ENCODE assay signal across 11 mouse cellular contexts in the genomic region with DNA sequence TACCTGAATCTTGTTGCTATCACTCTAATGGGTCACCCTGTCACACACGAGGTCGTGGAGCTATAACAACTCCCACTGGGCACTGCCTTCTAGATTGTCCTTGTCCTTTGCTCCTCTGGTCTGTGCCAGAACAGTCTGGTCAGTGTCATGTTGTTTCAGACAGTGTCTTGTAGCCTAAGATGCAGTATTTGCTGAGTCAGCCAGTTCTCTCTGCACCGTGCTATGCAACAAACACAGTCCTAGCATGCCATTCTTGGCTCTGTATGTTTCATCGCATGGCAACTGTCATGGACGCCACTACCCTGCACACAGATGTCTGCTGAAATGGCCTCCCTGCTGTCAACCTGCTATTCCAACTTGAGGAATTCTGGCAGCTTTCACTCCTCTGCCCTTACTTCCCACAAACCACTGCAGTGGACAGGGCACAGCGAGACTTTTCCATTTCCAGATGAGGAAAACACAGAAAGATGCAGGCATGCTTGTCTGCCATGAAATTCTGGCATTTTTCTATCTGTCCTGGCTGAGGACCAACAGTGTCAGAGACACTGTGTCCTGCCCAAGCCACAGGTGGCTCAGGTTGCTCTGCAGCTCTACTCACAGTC.
DNase-seq lines count a peak whose midpoint lies in the region; ATAC-seq lines count a peak whose summit lies in the region.
"Had no signal": no experiment of that assay in that cellular context is flagged by ENCODE, and none has a peak within 500 bp of the region (broad histone marks: within the 10 kb centered on the region; RNA-seq: fewer than 3 reads in every experiment).

No protein-coding gene starts in this region.

- 81% methylated on average over 6 of the region's 6 CpGs for WGBS in forebrain, embryonic 13.5 days
- 89% methylated on average over 6 of the region's 6 CpGs for WGBS in forebrain, embryonic 10.5 days
- WGBS in kidney, embryonic 16.5 days: 76% methylated on average over 6 of the region's 6 CpGs
- 79% methylated on average over 6 of the region's 6 CpGs for WGBS in midbrain, embryonic 15.5 days
- WGBS in midbrain, embryonic 16.5 days: 74% methylated on average over 6 of the region's 6 CpGs

- no peak overlapping the region for H3K9ac ChIP-seq in forebrain, embryonic 13.5 days
- no peak overlapping the region for H3K9ac ChIP-seq in kidney, embryonic 16.5 days (replicated peaks; ENCODE audit: low read length)
- no peak overlapping the region for H3K9ac ChIP-seq in midbrain, embryonic 15.5 days
- no peak overlapping the region for H3K9ac ChIP-seq in midbrain, embryonic 16.5 days (ENCODE audit: low read depth, low read length)

- no peaks in the 10 kb centered on the region for H3K27me3 ChIP-seq in forebrain, embryonic 13.5 days
- no peaks in the 10 kb centered on the region for H3K27me3 ChIP-seq in forebrain, embryonic 10.5 days (ENCODE audit: poor library complexity, severe bottlenecking)
- H3K27me3 ChIP-seq in kidney, embryonic 16.5 days (ENCODE audit: insufficient read depth, low read length): no peaks in the 10 kb centered on the region
- no peaks in the 10 kb centered on the region for H3K27me3 ChIP-seq in midbrain, embryonic 15.5 days (replicated peaks)
- H3K27me3 ChIP-seq in midbrain, embryonic 16.5 days (ENCODE audit: control insufficient read depth, insufficient read depth, low read depth, low read length): no peaks in the 10 kb centered on the region

- no peaks in the 10 kb centered on the region for H3K9me3 ChIP-seq in forebrain, embryonic 13.5 days (replicated peaks)
- no peaks in the 10 kb centered on the region for H3K9me3 ChIP-seq in forebrain, embryonic 10.5 days
- H3K9me3 ChIP-seq in kidney, embryonic 16.5 days (ENCODE audit: low read length): no peaks in the 10 kb centered on the region
- no peaks in the 10 kb centered on the region for H3K9me3 ChIP-seq in midbrain, embryonic 15.5 days
- no peaks in the 10 kb centered on the region for H3K9me3 ChIP-seq in midbrain, embryonic 16.5 days (replicated peaks; ENCODE audit: control insufficient read depth, low read length, poor library complexity, severe bottlenecking)
- H3K9me3 ChIP-seq: G1E had no signal

- no peak overlapping the region for H3K4me3 ChIP-seq in forebrain, embryonic 13.5 days
- H3K4me3 ChIP-seq in forebrain, embryonic 10.5 days: no peak overlapping the region
- H3K4me3 ChIP-seq in kidney, embryonic 16.5 days (ENCODE audit: low read length): no peak overlapping the region
- H3K4me3 ChIP-seq in midbrain, embryonic 15.5 days: no peak overlapping the region
- no peak overlapping the region for H3K4me3 ChIP-seq in midbrain, embryonic 16.5 days (ENCODE audit: low read depth, low read length)

- no peak overlapping the region for H3K4me2 ChIP-seq in forebrain, embryonic 13.5 days
- H3K4me2 ChIP-seq in kidney, embryonic 16.5 days (replicated peaks; ENCODE audit: low read depth, low read length): no peak overlapping the region
- no peak overlapping the region for H3K4me2 ChIP-seq in midbrain, embryonic 15.5 days
- H3K4me2 ChIP-seq in midbrain, embryonic 16.5 days (ENCODE audit: low read length): no peak overlapping the region

- no peaks in the 10 kb centered on the region for H3K36me3 ChIP-seq in forebrain, embryonic 13.5 days (ENCODE audit: poor library complexity, severe bottlenecking)
- no peaks in the 10 kb centered on the region for H3K36me3 ChIP-seq in forebrain, embryonic 10.5 days (replicated peaks)
- H3K36me3 ChIP-seq in kidney, embryonic 16.5 days (ENCODE audit: insufficient read depth, low read length): no peaks in the 10 kb centered on the region
- H3K36me3 ChIP-seq in midbrain, embryonic 15.5 days (replicated peaks): no peaks in the 10 kb centered on the region
- no peaks in the 10 kb centered on the region for H3K36me3 ChIP-seq in midbrain, embryonic 16.5 days (ENCODE audit: control insufficient read depth, insufficient read depth, low read length)
- H3K36me3 ChIP-seq: G1E had no signal

- H3K4me1 ChIP-seq in forebrain, embryonic 13.5 days: peaks cover 16% of the 10 kb centered on the region
- peaks cover 9% of the 10 kb centered on the region; the same call in 1 of the 2 replicates for H3K4me1 ChIP-seq in forebrain, embryonic 10.5 days
- peaks cover 10% of the 10 kb centered on the region for H3K4me1 ChIP-seq in kidney, embryonic 16.5 days (ENCODE audit: insufficient read depth, low read length)
- H3K4me1 ChIP-seq in midbrain, embryonic 15.5 days: peaks cover 10% of the 10 kb centered on the region; the same call in 1 of the 2 replicates
- no peaks in the 10 kb centered on the region; the same call in 1 of the 2 replicates for H3K4me1 ChIP-seq in midbrain, embryonic 16.5 days (ENCODE audit: control insufficient read depth, insufficient read depth, low read length)

- intact Hi-C loops in gastrocnemius, postnatal 36 days (cut with DNase I): no loop called here

- ATAC-seq in forebrain, embryonic 13.5 days: peak; percentile 66; the same call in 1 of the 2 replicates
- no peak for ATAC-seq in kidney, embryonic 16.5 days (ENCODE audit: low FRiP score, low TSS enrichment)
- ATAC-seq in midbrain, embryonic 15.5 days (replicated peaks): peak; percentile 54; the same call in 1 of the 2 replicates
- no peak for ATAC-seq in midbrain, embryonic 16.5 days
- ATAC-seq: activated CD4-positive, CD25-positive, alpha-beta regulatory T cell, adult 4 months had no signal

- peak overlapping the region; percentile 44; the same call in 1 of the 2 replicates for H3K27ac ChIP-seq in forebrain, embryonic 13.5 days
- no peak overlapping the region for H3K27ac ChIP-seq in forebrain, embryonic 10.5 days
- H3K27ac ChIP-seq in kidney, embryonic 16.5 days (ENCODE audit: low read length): no peak overlapping the region
- no peak overlapping the region for H3K27ac ChIP-seq in midbrain, embryonic 15.5 days
- no peak overlapping the region for H3K27ac ChIP-seq in midbrain, embryonic 16.5 days (ENCODE audit: low read length)

- DNase-seq in forebrain, embryonic 10.5 days (ENCODE audit: extremely low spot score, low spot score): no peak
- DNase-seq in kidney, adult 18-20 months: peak; percentile 10
- DNase-seq in layer of hippocampus, postnatal 36 days: no peak
- no peak for DNase-seq in gastrocnemius, postnatal 36 days
- DNase-seq: cerebellum, adult 9-10 months had no signal

Comparison
In these comparisons a context has a peak if more than half of its experiments do, and no peak if none do; other contexts are left out.
1. ATAC-seq: peak in forebrain, embryonic 13.5 days (single experiment) and midbrain, embryonic 15.5 days (single experiment); none in kidney, embryonic 16.5 days (single experiment) and midbrain, embryonic 16.5 days (single experiment).